Mouse (Mus musculus) erythroblast, embryonic 14.5 days (primary cell): ENCODE results near the gene Slc2a10.

ENCODE experiments used
- GATA1 ChIP-seq: IDR thresholded peaks from 2 replicates; pipeline ENCODE4 v1.6.1; 2012; ENCODE audit warnings: low read length, inconsistent platforms, mixed read lengths
- TAL1 ChIP-seq: IDR thresholded peaks from 3 replicates; pipeline ENCODE4 v1.6.1; 2012; ENCODE audit warnings: low read length, inconsistent platforms, mixed read lengths

DNA sequence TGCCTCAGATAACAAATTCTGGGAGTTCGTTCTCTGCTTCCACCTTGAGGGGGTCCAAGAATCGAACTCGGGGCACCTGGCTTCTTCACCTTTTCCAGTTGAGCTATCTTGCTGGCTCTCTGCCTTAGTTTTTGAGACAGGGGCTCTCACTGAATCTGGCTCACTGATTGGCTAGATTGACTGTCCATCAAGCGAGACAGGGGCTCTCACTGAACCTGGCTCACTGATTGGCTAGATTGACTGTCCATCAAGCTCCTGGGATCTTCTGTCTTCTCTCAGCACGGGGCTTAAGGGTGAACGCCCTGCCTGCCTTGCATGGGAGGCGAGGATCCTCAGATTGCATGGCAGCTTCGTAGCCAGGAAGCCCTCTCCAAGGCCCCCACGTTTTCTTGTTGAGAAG, 43.8 kb downstream of the Slc2a10 start:
- TF ChIP-seq TAL1 (no peak), GATA1 (no peak)
